Mouse (Mus musculus): ENCODE data around the gene Styxl1.

The Styxl1 gene

DNA sequence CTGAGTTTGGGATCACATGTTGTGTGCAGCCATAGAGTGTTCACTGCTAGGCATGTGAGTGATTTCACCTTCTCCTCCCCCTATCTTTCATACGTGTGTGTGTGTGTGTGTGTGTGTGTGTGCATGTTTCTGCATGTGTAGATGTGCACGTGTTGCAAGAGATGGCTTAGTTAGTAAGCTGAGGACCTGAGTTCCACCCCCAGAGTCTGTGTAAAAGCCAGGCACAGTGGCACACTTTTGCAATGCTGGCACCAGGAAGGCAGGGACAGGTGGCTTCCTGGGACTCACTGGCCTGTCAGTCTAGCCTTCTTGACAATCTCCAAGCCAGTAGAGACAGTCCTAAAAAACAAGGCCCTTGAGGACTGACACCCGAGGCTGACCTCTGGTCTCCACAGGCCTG, 13.2 kb downstream of the Styxl1 start:
- DNase-seq (ENCODE audit: low spot score) = no peak

DNA sequence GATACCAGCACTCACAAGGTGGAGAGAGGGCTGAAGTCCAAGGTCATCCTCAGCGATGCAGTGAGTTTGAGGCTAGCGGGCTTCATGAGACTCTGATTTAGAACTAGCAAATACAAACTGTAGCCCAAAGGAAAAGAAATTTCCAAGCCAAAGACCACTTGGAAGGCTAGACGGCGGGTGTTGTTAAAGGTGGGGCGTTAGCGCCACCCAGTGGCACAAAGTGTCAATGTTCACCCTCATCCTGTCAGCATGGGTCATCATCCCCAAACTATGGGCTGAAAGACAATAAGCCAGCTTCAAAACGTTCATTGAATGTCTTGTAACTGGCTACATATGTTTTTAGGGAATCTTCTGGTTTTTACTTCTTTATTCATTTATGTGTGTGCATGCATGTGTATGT, 14.7 kb downstream of the Styxl1 start:
- DNase-seq (ENCODE audit: low spot score) = no peak

DNA sequence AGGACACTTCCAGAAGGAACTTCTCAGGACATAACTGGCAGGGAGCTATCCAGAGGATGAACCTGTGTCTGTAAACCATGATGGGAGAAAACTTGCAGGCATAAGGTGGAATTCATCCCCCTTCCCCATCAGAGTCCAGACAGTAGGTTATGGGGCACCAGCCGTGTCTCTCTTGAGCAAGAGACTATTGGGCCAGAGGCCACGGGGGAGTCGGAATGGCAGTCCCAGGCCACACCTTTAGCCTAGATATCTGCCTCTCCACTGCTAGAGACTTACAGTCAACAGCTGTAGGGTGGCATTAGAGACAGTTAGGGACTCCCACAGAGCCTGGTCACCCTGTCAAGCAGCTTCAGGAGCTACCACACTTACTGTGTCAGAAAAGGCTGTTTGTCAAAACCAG, 16.3 kb downstream of the Styxl1 start:
- DNase-seq (ENCODE audit: low spot score) = no peak

DNA sequence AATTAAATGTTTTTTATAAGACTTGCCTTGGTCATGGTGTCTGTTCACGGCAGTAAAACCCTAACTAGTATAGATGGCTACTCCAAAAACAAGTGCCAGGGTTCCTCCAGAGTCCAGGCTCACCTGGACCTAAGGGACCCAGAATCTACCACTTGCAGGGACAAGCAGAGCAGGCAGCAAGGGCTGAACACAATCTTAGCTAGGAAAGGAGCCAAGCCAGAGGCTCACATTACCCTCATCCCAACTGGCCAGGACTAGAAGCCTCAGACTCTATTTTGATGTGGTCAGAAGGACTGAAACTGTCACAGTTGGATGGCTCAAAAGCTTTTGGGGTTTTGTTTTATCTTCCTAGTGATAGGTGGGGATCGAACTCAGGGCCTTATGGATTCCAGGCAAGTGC, 26.6 kb downstream of the Styxl1 start:
- no peak for DNase-seq (ENCODE audit: low spot score)

DNA sequence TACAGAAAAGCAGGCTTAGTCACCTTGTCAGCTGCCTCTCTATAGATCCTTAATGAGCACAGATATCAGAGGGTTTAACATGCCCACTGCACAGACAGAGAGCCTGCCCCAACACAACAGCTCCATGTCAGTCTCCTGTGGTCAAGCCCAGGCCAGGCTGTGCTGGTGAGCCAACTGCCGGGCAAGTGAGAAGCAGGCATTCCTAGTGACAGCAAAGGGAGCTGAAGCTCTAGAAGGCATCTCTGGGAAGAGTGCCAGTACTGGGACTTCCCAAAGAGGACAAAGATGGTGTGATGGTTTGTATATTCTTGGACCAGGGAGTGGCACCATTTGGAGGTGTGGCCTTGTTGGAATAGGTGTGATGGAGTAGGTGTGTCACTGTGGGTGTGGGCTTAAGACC, 27.1 kb downstream of the Styxl1 start:
- DNase-seq (ENCODE audit: low spot score) = no peak

DNA sequence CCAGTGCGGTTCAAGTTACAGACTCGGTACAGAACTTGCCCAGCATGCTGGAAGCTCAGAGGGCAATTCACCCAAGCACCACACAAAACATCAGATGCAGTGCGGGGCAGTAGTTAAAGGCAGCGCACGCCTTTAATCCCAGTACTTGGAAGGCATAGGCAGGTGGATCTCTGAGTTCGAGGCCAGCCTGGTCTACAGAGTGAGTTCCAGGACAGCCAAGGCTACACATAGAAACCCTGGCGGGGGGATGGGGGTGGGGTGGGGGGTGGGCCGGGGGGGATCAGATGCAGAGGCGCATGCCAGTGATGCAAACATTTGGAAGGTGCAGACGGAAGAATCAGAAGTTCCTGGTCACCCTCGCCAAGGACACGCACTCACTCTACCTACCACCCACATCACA, 33.4 kb downstream of the Styxl1 start:
- DNase-seq (ENCODE audit: low spot score) = no peak

DNA sequence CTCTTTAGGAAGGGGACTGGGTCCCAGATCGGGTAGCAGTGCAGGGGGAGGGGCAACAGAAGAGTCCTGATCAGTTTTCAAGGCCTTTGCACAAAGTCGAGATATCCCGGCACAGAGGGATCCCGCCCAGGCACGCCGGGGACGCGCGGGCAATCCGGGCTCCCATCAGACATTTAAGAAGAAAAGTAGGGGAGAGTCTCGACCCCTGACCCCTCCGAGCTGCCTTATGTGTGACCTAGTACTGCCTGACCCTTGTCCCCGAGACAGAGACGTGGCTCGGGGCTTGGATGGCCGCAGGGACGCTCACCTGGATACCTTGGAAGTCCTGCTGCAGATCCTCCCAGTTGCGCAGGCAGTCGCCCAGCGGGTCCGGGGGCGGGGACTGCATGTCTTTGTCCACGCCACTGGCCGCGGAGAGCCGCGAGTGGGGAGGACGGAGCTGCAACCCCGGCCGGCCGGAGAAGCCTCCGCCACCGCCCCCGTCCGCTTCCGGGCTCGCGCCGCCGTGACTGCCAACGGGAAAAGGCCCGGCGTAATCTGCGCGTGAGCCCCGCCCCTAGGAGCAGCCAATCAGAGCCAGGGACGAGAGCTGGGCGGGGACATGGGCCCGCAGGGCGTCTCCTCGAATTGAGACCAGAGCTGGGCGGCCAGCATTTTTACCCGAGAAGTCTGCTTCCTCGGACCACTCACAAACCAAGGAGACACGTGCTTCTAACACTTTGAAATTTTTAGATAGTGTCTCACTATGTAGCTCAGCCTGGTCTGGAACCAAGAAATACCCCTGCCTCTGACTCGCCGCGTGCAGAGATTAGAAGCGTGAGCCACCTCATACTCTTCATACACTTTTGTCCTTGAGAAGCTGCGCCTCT, 34.2 kb downstream of the Styxl1 start, which contains the start of gene Tmem120a:
Tmem120a (minus strand) TSS at position 708 of the 869 bp plus-strand sequence.
- DNase-seq (ENCODE audit: low spot score) = peak; percentile 91

DNA sequence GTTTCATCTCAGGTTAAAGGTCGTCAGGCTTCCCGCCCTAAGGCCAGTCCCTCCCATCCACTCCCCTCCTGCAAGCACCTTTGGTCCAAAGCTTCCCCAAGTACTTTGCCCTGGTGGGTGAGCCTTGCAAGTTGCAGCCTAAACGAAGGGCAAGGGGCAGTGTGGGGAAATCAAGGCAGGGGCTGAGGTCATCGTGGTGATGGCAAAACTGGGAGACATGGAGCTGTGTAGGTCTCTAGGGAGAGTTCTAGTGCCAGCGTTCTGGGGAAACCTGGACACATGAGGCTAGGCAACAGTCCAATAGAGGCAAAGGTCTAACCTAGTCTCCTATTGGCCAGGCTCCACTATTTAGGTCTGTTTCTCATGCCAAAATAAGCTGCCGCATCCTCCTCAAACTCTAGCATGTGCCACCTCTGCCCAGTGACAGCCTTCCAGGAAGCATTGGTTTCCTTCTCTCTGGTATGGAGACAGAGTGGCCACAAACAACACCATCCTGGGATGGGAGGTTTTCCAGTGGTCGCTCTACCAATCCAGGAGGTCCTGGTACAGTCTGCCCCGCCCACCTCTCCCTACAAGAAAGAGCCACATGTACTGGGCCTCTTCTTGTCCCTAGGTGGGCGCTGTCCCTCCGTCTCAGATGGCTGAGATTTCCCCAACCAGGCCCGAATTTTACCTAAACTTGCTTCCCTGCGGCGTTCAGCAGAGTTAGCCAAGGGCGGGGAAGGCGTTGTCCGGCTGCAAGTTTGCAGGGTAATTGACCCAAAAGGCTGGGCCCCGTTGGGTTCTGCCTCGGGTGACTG, 35.0 kb downstream of the Styxl1 start:
- DNase-seq (ENCODE audit: low spot score) = no peak

DNA sequence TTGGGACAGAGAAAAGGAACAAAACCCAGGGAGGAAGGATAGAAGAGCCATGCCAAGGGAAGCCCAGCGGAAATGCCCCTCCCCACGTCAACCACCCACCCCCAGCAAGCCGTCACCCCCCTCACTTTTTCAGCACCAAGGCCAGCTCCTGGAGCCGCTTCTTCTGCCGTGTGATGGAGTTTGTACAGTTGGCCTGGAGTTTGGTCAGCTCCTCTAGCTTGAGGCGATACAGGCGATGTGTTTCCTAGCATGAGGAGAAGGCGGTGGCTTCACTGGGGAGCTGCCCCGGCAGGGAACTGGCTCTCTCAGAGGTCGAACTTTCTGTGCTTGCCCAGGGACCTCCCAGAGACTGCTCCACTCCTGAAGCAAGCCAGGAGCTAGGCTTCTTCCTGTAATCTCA, 36.0 kb downstream of the Styxl1 start:
- no peak for DNase-seq (ENCODE audit: low spot score)

DNA sequence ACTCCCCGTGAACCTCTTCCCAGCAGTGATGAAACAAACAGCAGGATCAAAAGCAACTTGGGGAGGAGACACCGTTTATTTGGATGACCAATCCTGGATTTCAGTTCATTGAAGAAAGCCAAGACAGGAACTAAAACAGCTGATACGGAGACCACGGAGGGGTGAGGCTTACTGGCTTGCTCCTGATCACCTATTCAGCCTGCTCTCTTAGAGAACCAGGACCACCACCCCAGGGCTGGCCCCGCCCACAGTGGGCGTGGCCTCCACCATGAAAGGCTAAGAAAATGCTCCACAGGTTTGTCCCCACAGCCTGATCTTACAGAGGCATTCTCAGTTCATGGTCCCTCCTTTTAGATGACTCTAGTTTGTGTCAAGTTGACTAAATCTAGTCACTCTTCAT, 39.9 kb downstream of the Styxl1 start:
- DNase-seq (ENCODE audit: low spot score) = no peak

DNA sequence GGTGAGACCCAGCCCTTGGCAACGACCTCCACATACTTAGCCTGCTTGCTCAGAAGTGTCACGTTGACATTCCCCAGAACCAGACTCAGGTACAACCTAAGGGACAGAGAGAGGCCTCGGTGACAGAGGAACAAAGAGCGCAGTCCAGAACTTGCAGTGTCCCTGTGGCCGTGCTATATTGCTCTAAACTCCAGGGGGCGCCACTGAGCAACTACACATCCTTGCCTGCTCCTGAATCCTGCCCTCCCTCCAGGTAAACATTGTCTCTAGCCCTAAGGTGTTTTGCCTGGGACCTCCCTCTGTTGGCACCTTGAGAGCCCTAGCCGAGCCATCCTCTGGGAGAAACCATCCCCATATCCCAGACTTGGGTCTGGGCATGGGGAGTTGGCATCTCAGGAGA, 41.0 kb downstream of the Styxl1 start:
- no peak for DNase-seq (ENCODE audit: low spot score)

DNA sequence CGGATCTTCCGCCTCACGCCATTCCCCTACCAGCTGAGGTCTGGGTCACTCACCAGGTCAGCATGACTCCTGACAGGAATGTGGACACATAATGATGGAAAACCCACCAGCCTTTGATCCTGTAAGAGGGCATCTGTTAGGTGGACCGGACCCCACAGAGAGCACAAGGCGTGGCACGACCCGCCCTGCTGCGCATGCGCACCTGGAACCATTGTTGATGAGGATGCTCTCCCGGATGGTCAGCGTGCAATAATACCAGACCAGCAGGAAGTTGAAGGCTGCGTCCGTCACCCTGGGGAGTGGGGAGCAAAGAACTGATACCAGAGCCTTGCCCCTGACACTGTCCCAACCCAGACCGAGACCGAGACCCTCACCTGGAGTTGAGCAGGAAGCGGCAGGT, 41.6 kb downstream of the Styxl1 start:
- no peak for DNase-seq (ENCODE audit: low spot score)

DNA sequence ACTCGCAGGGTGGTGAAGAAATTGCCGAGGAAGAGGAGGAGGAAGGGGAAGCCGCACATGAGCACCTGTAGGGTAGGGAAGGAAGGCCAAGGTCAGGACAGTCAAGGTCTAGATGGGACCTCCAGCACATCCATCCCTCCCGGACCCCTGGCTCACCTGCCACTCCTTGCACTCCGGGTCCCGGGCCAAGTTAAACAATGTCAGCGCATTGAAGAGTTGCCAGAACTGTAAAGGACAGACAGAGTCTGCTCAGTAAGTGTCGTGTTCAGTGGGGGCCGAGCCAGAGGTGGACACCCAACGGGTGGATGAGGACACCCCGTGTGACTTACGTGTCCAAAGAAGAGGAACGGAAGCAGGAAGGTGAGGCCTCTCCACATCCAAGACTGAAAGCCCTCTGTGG, 42.4 kb downstream of the Styxl1 start:
- DNase-seq (ENCODE audit: low spot score) = no peak

DNA sequence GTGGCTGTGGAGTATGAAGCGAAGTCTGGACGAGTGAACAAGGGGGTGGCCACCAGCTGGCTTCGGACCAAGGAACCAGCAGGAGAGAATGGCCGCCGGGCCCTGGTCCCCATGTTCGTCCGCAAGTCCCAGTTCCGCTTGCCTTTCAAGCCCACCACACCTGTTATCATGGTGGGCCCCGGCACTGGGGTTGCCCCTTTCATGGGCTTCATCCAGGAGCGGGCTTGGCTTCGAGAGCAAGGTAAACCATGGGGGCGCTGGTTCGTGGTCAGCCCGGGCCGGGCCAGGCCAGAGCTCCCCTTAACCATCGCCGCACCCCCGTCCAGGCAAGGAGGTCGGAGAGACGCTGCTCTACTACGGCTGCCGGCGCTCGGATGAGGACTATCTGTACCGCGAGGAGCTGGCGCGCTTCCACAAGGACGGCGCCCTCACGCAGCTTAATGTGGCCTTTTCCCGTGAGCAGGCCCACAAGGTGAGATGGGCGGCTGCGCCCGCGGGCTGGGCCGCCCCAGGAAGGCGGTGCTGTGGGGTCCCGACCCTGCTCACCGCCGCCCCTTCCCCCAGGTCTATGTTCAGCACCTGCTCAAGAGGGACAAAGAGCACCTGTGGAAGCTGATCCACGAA, 44.0 kb downstream of the Styxl1 start:
- DNase-seq (ENCODE audit: low spot score) = no peak

DNA sequence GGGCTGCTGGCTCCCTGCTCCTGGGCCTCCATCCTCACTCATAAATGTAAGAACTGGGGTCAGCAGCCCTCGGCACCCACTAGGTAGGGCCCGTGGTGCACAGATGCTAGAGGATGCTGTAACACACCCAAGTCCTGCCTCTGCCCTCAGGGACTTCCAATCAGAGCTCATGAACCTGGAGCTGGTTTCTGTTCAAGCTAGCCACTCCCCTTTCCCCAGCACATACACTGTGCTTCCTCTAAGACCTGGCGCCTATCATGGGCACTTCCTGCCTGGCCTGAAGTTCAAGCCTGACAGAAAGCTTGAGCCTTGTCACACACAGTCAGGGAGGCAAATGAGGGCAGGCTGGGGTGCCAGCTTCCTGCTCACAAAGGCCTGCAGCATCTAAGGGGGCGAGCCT, 45.1 kb downstream of the Styxl1 start:
- no peak for DNase-seq (ENCODE audit: low spot score)

DNA sequence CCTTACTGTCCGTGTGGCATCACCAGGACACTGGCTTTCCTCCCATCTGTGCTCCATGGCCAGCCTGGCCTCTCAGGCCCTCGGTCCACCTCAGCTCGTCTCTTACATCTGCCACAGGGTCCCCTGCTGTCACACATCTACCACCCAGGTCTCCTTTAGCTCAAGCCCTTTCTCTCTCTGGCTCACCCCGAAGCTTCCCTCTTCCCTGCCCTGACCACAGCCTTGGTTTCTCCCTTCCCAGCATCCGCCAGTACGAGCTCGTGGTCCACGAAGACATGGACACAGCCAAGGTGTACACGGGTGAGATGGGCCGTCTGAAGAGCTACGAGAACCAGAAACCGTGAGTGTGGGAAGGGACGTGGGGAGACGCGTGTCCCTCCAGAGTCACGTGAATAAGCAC, 46.9 kb downstream of the Styxl1 start:
- DNase-seq (ENCODE audit: low spot score) = no peak

DNA sequence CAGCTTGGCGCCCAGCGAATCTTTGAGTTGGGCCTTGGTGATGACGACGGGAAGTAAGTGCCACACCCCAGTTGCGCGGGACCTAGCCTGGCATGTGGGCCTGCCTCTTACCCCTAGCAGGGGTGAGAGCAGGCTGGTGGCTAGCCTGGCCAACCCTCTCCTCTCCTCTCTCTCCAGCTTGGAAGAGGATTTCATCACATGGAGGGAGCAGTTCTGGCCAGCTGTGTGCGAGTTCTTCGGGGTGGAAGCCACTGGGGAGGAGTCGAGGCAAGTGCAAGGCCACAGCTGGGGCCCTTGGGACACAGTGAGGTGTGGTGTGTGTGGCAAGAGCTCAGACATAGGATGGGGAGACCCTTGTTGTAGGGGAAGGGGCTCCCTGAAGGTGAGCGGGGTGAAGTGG, 47.3 kb downstream of the Styxl1 start:
- DNase-seq (ENCODE audit: low spot score) = no peak

DNA sequence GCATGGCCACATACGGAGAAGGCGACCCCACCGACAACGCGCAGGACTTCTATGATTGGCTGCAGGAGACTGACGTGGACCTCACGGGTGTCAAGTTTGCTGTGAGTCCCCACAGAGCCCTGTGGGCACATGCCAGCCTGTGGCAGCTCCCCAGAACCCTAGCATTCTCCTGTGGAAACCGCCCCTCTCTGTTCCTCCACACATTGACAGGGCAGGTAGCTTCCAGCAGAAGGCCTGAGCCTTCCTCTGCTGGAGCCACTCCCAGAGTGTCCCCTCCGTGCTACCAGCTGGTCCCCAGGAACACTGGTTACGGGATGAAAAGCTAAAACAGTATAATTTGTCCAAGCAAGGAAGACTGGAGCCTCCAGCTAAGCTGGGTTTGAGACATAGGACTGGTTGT, 47.9 kb downstream of the Styxl1 start:
- no peak for DNase-seq (ENCODE audit: low spot score)

DNA sequence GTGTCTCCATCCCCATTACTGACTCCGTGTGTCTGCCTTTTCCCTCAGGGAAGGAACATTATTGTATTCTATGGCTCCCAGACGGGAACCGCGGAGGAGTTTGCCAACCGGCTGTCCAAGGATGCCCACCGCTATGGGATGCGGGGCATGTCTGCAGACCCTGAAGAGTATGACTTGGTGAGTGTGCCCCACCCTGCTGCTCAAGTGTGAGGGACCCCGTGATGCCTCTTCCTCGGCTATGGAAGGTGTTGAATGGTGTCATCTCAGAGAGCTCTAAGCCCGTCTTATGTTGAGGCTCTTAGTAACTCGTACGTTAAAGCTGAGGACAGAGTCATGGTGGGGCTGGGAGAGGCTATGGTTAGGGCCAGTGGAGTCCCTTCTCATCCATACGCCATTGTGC, 48.8 kb downstream of the Styxl1 start:
- no peak for DNase-seq (ENCODE audit: low spot score)

DNA sequence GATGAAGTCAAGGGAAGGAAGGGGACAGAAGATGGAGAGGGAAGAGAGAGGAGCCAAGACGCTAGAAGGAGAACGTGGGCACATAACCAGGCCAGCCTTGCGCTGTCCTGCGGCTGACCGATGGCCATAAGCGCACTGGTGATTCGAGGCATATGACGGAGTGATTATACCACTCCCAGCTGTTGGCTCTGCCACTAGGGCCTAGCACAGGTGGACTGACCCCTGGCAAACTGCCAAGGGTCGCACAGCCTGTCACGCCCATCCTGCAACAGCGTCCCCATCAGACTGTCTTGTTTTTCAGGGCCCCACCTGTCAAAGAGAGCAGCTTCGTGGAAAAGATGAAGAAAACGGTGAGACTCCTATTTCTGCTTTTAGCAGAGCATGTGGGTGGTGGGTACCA, 49.8 kb downstream of the Styxl1 start:
- no peak for DNase-seq (ENCODE audit: low spot score)

DNA sequence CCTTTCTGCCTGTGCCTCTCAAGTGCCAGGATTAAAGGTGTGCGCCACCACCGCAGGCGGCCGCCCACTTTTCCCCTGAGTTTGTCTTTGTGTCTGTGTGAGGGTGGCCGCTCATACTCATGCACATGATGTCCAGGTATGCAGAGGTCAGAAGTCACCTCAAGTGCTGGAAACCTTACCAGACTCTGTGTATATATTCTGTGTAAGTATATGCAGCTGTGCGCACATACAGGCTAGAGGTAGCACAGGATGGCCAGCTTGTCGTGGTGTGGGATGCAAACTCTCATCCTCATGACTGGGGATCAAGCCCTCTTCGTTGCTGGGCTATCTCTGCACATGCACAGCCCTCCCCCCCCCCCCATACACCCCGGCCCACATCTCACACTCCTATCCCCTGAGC, 50.3 kb downstream of the Styxl1 start:
- DNase-seq (ENCODE audit: low spot score) = no peak

DNA sequence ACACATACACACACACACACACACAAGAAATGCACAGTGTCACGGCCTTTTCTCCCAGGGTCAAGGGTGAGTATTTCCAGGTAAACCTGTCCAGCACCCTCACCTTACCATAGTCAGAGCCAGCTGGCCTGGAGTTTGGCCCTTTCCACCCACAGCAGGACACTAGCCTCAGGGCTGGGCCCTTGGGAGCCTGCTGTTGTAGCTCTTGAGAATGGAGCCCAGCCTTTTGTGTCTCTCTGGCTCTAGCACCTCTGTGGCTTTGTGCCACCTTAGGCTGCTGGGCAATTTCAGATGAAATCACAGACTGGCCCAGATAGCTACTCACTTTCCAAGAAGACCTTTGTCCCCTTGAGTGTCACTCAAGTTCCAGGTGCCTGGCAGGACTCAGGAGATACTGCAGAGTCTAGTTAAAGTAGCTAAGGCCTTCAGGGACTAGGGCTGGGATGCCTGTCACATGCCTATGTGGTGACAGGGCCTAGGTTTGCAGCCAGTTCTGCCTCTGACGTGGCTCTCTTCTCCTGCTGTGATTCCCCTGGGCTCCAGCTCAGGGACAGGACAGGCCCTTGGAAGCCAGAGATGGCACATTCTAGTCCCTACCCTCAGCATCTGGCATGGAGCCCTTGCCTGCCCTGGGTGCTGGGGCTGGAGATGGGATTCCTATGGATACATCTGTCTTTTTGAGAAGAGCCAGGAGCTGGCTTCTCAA, 51.4 kb downstream of the Styxl1 start:
- no peak for DNase-seq (ENCODE audit: low spot score)
